Mouse (Mus musculus): ENCODE results near the gene Gna13. TPM values are rescaled to one million over a fixed set of nuclear protein-coding genes. Genes with fewer than 3 reads are reported as not detected.

Gna13 gene
- total and polyA plus RNA-seq, 3 experiments: 21.7 to 61.8 (median 59.8) TPM

DNA sequence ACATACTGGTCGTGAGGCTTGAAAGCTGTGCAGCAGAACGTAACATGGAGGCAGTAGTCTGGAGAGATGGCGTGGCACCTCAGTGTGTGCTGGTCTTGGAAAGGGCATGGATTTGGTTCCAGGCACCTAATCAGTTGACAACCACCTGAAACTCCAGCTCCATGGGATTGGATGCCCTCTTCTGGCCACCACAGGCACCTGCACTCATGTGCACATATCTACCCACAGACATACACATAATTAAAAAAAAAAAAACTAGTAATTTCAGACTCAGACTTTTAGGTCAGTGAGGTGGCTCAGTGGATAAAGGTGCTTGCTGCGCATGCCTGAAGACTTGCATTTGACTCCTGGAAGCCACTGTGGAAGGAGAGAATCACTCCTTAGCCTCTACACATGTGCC is 59.6 kb downstream of the Gna13 start:
- DNase-seq: no peak

GRCm38 (mm10) chr11:109423294-109423693 is 60.7 kb downstream of the Gna13 start:
- DNase-seq: no peak

DNA sequence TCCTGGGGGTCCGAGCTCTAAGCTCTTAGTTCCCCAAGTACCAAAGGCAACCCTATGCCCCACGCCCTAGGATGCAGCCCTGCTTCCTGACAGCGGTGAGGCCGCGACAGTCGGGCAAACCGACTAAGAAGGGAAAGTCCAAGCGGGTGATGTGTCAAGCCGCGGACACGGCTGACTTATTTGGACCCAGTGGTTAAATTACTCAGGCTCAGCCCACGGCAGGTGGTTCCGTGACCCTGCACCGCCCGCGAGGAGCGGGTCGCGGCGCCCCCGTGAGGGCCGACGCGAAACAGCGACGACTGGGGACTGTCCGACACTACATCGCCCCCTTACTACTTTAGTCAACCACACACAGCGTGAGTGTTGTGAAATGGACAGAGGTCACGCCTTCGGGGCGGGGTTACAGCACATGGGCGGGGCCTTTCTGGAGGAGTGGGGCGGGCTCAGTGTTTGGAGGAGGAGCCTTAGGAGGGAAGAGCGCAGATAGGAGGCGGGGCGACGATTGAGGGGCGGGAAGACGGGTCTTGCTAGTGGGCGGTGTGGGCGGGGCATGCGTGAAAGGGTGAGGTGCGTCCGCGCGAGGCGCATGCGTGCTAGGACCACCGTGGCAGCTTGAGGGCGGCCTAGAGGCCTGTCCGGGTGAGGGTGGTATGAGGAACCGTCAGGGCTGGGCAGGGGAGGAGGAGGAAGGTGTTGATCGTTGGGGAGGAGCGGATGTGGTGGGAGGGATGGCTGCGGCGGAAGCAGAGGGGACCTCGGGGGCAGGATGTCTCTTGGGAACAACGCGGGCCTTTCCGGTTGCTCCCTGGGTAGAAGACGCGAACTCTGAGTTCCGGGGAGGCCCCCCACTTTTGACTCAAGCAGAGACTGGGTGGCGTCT is 63.0 kb downstream of the Gna13 start, which contains the start of gene Amz2:
Amz2 (plus strand) TSS at position 555 of the 880 bp plus-strand sequence.
- peak; percentile 100 for DNase-seq

- no peak for DNase-seq
These were observed 63.6 kb downstream of the Gna13 start for GRCm38 (mm10) chr11:109426272-109426586.

DNA sequence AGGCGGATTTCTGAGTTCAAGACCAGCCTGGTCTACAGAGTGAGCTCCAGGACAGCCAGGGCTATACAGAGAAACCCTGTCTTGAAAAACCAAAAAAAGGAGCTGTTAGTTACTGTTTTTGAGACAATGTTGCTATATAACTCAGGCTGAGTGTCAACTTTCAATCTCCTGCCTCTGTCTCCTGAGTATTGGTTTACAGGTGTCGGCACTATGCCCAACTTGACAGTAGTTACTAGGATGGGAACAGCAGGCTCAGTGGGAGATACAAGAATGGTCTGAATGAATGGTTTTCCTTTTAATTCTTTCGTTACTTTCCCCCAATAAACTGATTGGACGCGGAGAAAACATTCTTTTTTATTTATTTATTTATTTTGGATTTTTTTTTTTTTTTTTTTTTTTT is 64.7 kb downstream of the Gna13 start:
- DNase-seq: no peak

- no peak for DNase-seq
These were observed 71.7 kb downstream of the Gna13 start for GRCm38 (mm10) chr11:109434233-109434798.

- no peak for DNase-seq
These were observed 74.3 kb downstream of the Gna13 start for GRCm38 (mm10) chr11:109436889-109437288.

GRCm38 (mm10) chr11:109439209-109439608 is 76.6 kb downstream of the Gna13 start:
- DNase-seq: no peak

DNA sequence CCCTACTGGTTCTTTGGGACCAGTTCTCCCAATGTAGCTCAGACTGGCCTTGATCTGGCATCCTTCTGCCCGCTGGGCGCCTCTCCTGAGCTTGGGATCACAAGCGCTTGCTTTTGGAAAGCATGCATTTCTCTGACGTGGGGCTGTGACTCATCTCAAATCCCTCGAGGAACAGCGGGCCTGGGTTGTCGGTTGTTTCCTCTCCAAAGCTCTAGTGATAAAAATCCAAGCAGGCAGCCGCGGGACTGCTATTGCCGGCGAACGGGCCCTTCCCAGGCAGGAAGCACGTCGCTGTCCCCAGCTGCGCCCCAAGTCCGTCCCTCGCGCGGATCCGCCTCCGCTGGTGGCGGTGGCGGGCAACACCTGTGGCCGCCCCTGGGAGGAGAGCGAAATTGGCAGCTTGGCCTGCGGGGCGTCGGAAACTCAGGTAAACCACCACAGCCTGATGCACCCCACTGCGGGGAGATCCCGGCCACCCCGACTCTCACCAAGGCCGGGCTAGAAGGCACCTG is 77.3 kb downstream of the Gna13 start:
- DNase-seq: peak; percentile 90

- no peak for DNase-seq
These were observed 78.0 kb downstream of the Gna13 start for GRCm38 (mm10) chr11:109440641-109441040.

DNA sequence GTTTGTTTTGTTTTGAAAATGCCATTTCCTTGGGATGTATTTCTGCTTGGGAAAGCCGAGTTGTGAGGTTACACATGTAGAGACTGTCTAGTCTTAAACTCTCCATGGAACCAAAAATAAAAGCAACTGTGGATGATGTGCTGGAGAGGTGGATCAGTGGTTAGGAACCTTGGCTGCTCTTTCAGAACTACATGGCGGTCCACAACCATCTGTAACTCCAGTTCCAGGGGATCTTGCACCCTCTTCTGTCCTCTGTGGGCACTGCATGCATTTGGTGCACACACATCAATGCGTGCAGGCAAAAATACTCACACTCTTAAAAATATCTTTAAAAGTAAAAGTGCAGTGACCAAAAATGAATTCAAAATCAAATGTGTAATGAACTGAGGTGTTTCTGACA is 78.5 kb downstream of the Gna13 start:
- DNase-seq: peak; percentile 38

DNA sequence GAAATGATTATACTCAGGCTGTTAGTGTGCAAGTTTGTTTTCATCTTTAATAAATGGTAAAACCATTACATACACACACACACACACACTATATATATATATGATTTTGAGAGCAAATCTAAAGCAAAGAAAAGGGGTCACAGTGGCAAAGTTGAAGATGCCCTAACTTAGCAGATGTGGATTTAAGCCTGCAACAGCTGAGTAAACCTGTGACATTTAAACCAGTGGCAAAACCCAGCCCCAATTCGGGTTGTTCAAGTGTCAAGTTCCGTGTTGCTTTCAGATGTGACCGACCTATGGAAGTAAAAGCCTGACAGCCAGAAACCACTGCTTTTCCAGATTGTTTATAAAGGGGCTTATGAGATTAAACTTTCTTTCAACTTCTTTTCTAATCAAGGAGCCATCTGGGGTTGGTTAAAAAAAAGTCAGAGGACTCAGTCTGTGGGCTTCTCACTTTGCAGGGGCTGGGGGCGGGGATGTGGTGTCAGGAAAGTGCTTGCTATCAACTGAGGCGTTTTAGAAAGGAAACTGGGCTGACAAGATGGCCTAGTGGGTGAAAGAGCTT is 79.6 kb downstream of the Gna13 start:
- no peak for DNase-seq

DNA sequence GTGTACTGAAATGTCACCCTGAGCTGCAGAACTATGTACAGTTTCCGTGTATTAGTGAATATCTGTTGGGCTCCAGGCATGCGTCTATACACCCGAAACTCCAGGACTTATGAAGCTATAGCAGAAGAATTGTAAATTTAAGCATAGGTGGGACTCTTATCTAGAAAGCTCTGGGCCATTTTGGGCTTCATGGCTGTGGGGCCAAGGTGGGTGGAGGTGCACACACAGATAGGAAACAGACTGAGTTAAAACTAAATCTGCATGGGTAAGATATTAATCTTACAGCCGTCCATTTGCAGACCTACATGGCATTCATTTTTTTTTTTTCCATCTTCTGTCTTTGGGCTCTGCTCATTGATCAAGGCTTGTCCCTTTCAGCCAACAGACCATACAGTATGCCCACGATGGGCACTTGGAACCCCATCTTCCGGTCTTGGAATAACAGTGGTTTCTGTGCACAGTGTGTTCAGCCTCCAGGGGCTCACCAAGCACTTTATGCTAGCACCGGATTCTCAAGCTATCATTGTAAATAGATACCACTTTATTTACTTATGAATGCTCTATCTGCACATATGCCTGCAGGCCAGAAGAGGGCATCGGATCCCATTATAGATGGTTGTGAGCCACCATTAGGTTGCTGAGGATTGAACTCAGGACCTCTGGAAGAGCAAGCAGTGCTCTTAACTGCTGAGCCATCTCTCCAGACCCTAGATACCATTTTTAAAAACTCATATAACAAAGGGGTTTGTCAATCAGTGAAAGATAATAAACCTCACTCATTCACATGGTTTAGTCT is 81.0 kb downstream of the Gna13 start:
- no peak for DNase-seq

- DNase-seq: no peak
These were observed 82.0 kb downstream of the Gna13 start for GRCm38 (mm10) chr11:109444600-109444999.

- DNase-seq: peak; percentile 36
These were observed 82.9 kb downstream of the Gna13 start for GRCm38 (mm10) chr11:109445438-109446035.

Other genes starting within 250 kb of the Gna13 start
- not detected for gene E030025P04Rik, start 218.5 kb upstream of the Gna13 start, total RNA-seq (2021)
- gene E030025P04Rik, start 218.5 kb upstream of the Gna13 start, polyA plus RNA-seq (2012; rRNA removed): not detected in 2 replicates
- 1 to 10 TPM; 4.3 to 6.0 TPM for gene Rgs9, start 64.7 kb upstream of the Gna13 start, total RNA-seq (2021)
- gene Rgs9, start 64.7 kb upstream of the Gna13 start, polyA plus RNA-seq (2012; rRNA removed): 2.5 and 2.8 TPM in 2 replicates
- not detected for gene 9930022D16Rik, start 51.1 kb downstream of the Gna13 start, total RNA-seq (2021)
- not detected in 2 replicates for gene 9930022D16Rik, start 51.1 kb downstream of the Gna13 start, polyA plus RNA-seq (2012; rRNA removed)
- gene Amz2, start 63.1 kb downstream of the Gna13 start, total RNA-seq (2021): 10 to 100 TPM; 41.8 to 43.2 TPM
- 13.1 and 17.4 TPM in 2 replicates for gene Amz2, start 63.1 kb downstream of the Gna13 start, polyA plus RNA-seq (2012; rRNA removed)
- gene Arsg, start 110.5 kb downstream of the Gna13 start, total RNA-seq (2021): 1 to 10 TPM; 5.4 TPM
- gene Arsg, start 110.5 kb downstream of the Gna13 start, polyA plus RNA-seq (2012; rRNA removed): 4.5 and 4.8 TPM in 2 replicates
- under 1 TPM; 0.66 to 0.78 TPM for gene Slc16a6, start 110.8 kb downstream of the Gna13 start, total RNA-seq (2021)
- gene Slc16a6, start 110.8 kb downstream of the Gna13 start, polyA plus RNA-seq (2012; rRNA removed): 0.33 and 0.45 TPM in 2 replicates
- gene Wipi1, start 249.1 kb downstream of the Gna13 start, total RNA-seq (2021): 10 to 100 TPM; 35.4 to 38.6 TPM
- 14.8 and 22.1 TPM in 2 replicates for gene Wipi1, start 249.1 kb downstream of the Gna13 start, polyA plus RNA-seq (2012; rRNA removed)

Measured in adrenal gland, adult 2 months (tissue).